Mouse (Mus musculus) megakaryocyte, embryonic 14.5 days (primary cell): ENCODE measurements at regions not wholly inside any gene's neighbourhood (a gene's known extent, or its start where the extent isn't known, plus 50 kb on each side); places are given as distances from the start of the nearest gene placed in this dataset.

Source experiments
- FLI1 ChIP-seq: IDR thresholded peaks from 2 replicates; pipeline ENCODE4 v1.6.1; 2012; ENCODE audit warnings: low read length, inconsistent platforms, mixed read lengths
- GATA1 ChIP-seq: IDR thresholded peaks from 3 replicates; pipeline ENCODE4 v1.6.1; 2012; ENCODE audit warnings: mixed read lengths, low read length, inconsistent platforms, borderline replicate concordance

DNA sequence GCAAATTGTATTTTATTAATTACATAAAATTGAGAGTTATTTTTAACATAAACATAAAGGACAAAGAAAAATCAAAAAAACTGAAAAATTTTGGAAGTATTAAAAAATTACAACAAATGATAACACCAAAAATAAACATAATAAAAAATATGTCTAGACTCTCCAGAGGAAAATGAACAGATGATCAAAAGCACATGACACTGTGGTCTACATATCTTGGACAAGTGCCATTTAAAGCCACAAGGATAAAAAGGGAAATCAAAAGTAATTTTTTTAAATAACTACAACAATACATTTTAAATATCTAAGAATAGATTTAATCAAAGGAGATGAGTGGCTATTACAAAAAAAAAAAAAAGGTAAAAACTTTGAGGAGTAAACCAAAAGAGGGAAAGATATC lies 755.6 kb downstream of the Hace1 start:
- TF ChIP-seq GATA1 (no peak), FLI1 (no peak)
